Mouse (Mus musculus) T-helper 2 cell (primary cell): Measurements from ENCODE around the gene Vapb.

Source experiments
- in situ Hi-C: fragments of 300-600 bp; cut with MboI, MseI; formaldehyde crosslinking; loops from one replicate; pipeline ENCODE4 v1.15.1; 2025; ENCODE audit warnings: high pct_unique_total_duplicates

The Vapb gene

GRCm38 (mm10) chr2:173789945-173790804 lies 52.9 kb downstream of the Vapb start:
- in situ Hi-C loops = loop anchor here (10.0 kb wide), 2 partner anchors 885 to 1095 kb away; no protein-coding TSS in a partner anchor

- in situ Hi-C loops = loop anchor here (10.0 kb wide), 1 partner anchor 1093 kb away; no protein-coding TSS in a partner anchor
These were observed 54.8 kb downstream of the Vapb start for GRCm38 (mm10) chr2:173791904-173792757.

GRCm38 (mm10) chr2:173794018-173794417 lies 56.7 kb downstream of the Vapb start:
- in situ Hi-C loops = loop anchor here (10.0 kb wide), 1 partner anchor 1091 kb away; no protein-coding TSS in a partner anchor

- in situ Hi-C loops = loop anchor here (10.0 kb wide), 1 partner anchor 1090 kb away; no protein-coding TSS in a partner anchor
These were observed 57.5 kb downstream of the Vapb start for GRCm38 (mm10) chr2:173794531-173795510.

- in situ Hi-C loops = loop anchor here (10.0 kb wide), 1 partner anchor 1089 kb away; no protein-coding TSS in a partner anchor
These were observed 58.7 kb downstream of the Vapb start for GRCm38 (mm10) chr2:173795801-173796673.

- in situ Hi-C loops = loop anchor here (10.0 kb wide), 1 partner anchor 1088 kb away; no protein-coding TSS in a partner anchor
These were observed 59.3 kb downstream of the Vapb start for GRCm38 (mm10) chr2:173796674-173796963.

GRCm38 (mm10) chr2:173799513-173799912 lies 62.2 kb downstream of the Vapb start:
- in situ Hi-C loops = loop anchor here (10.0 kb wide), 1 partner anchor 1085 kb away; no protein-coding TSS in a partner anchor

GRCm38 (mm10) chr2:173800566-173800965 lies 63.3 kb downstream of the Vapb start:
- in situ Hi-C loops = no loop called here

- in situ Hi-C loops = no loop called here
These were observed 64.1 kb downstream of the Vapb start for GRCm38 (mm10) chr2:173801405-173801876.

GRCm38 (mm10) chr2:173802176-173802575 lies 64.9 kb downstream of the Vapb start:
- in situ Hi-C loops = no loop called here

GRCm38 (mm10) chr2:173802956-173803355 lies 65.6 kb downstream of the Vapb start:
- in situ Hi-C loops = no loop called here

- in situ Hi-C loops = no loop called here
These were observed 66.5 kb downstream of the Vapb start for GRCm38 (mm10) chr2:173803827-173804226.

GRCm38 (mm10) chr2:173806621-173807020 lies 69.3 kb downstream of the Vapb start:
- in situ Hi-C loops = no loop called here

GRCm38 (mm10) chr2:173808942-173809341 lies 71.6 kb downstream of the Vapb start:
- in situ Hi-C loops = no loop called here

- in situ Hi-C loops = no loop called here
These were observed 72.9 kb downstream of the Vapb start for GRCm38 (mm10) chr2:173810036-173810850.

- in situ Hi-C loops = no loop called here
These were observed 73.5 kb downstream of the Vapb start for GRCm38 (mm10) chr2:173810851-173811130.

- in situ Hi-C loops = no loop called here
These were observed 74.5 kb downstream of the Vapb start for GRCm38 (mm10) chr2:173811850-173812249.

GRCm38 (mm10) chr2:173813071-173813470 lies 75.8 kb downstream of the Vapb start:
- in situ Hi-C loops = no loop called here

- in situ Hi-C loops = no loop called here
These were observed 89.0 kb downstream of the Vapb start for GRCm38 (mm10) chr2:173826287-173826686.
